Mouse (Mus musculus) lung, postnatal 0 days (tissue): ENCODE measurements around the gene Snrnp27. TPM values are rescaled to one million over a fixed set of nuclear protein-coding genes. Genes with fewer than 3 reads are reported as not detected.
A peak's percentile ranks its signal among the peaks of the same experiment; 100 is the strongest.

Experiments
- ATAC-seq: fragments of 200-750 bp; cut with Nextera tagmentation; 2 replicates; pipeline ENCODE4 v1.8.0; 2017; ENCODE audit warnings: moderate library complexity
- DNase-seq: peaks from one replicate; pipeline ENCODE4 v3.0.0-alpha.2; 2016; ENCODE audit warnings: low spot score
- H3K27ac ChIP-seq: fragments of 300-500 bp; sonication (generic); 2 replicates; pipeline ENCODE4 v1.5.1; 2014; ENCODE audit warnings: antibody characterized with exemption, mild to moderate bottlenecking, low read length, mixed read lengths
- H3K27me3 ChIP-seq: fragments of 300-500 bp; sonication (generic); replicated peaks from 2 replicates; pipeline ENCODE4 v1.6.1; 2014; ENCODE audit warnings: low read length, mixed read lengths; ENCODE audit not compliant: insufficient read depth
- H3K36me3 ChIP-seq: fragments of 300-500 bp; sonication (generic); 2 replicates; pipeline ENCODE4 v1.6.1; 2014; ENCODE audit warnings: low read length, mixed read lengths; ENCODE audit not compliant: insufficient read depth
- H3K4me1 ChIP-seq: fragments of 300-500 bp; sonication (generic); 2 replicates; pipeline ENCODE4 v1.6.1; 2014; ENCODE audit warnings: antibody characterized with exemption, low read depth, low read length, mixed read lengths; ENCODE audit not compliant: insufficient read depth
- H3K4me2 ChIP-seq: fragments of 300-500 bp; sonication (generic); replicated peaks from 2 replicates; pipeline ENCODE4 v1.6.1; 2014; ENCODE audit warnings: low read depth, mild to moderate bottlenecking, low read length, moderate library complexity, mixed read lengths
- H3K4me3 ChIP-seq: fragments of 300-500 bp; sonication (generic); 2 replicates; pipeline ENCODE4 v1.5.1; 2014; ENCODE audit warnings: low read depth, low read length
- H3K9ac ChIP-seq: fragments of 300-500 bp; sonication (generic); replicated peaks from 2 replicates; pipeline ENCODE4 v1.6.1; 2014; ENCODE audit warnings: low read depth, mild to moderate bottlenecking
- H3K9me3 ChIP-seq: fragments of 300-500 bp; sonication (generic); 2 replicates; pipeline ENCODE4 v1.6.1; 2016; ENCODE audit warnings: low read length, mixed read lengths
- CTCF ChIP-seq: IDR thresholded peaks from 2 replicates; pipeline ENCODE4 v1.5.1; 2016; ENCODE audit warnings: antibody characterized with exemption, mild to moderate bottlenecking
- EP300 ChIP-seq: IDR thresholded peaks from 2 replicates; pipeline ENCODE4 v1.6.1; 2016; ENCODE audit warnings: antibody characterized with exemption, mild to moderate bottlenecking, control low read depth
- WGBS: fragments of 180-500 bp; shearing (Covaris S2); extraction: QIAGEN DNeasy Blood & Tissue Kit; methylation state at CpG from one replicate; pipeline ENCODE4 v1.1.7; 2014; 5-methylcytosine and 5-hydroxymethylcytosine counted together
- polyA plus RNA-seq: library from polyadenylated mRNA; unstranded; fragments of >200 nt; fragmentation: Nextera tagmentation; extraction: Ambion mirVana; gene quantifications from 2 replicates; pipeline ENCODE4 v1.2.1, GENCODE M21; 2015

Gene Snrnp27
- polyA plus RNA-seq: 91.2 and 95.5 TPM in 2 replicates

- Histone ChIP-seq H3K4me3 (peak within 1 kb of the TSS; percentile 86), H3K9ac (peak within 1 kb of the TSS; percentile 88), H3K4me2 (peak within 1 kb of the TSS; percentile 76), H3K9me3 (no peaks in the 10 kb centered on the region), H3K4me1 (peaks cover 2% of the 10 kb centered on the region; the same call in 1 of the 2 replicates), H3K27me3 (no peaks in the 10 kb centered on the region), H3K27ac (peak within 1 kb of the TSS; percentile 74), H3K36me3 (peaks cover 24% of the 10 kb centered on the region; the same call in 1 of the 2 replicates)
- WGBS: 2% methylated on average over 36 of the region's 36 CpGs
- no peak for TF ChIP-seq CTCF
- peak; percentile 59 for TF ChIP-seq EP300
- peak; percentile 95 for ATAC-seq
- DNase-seq: peak; percentile 95
Measured at GRCm38 (mm10) chr6:86683872-86684654, at the start of gene Snrnp27. Gene Snrnp27 (minus strand): TSS chr6:86684522.

GRCm38 (mm10) chr6:86733183-86733876 is 49.0 kb upstream of the Snrnp27 start, which contains the start of gene Gmcl1:
Gene Gmcl1 (minus strand): TSS chr6:86733383.
- Histone ChIP-seq H3K4me2 (peak within 1 kb of the TSS; percentile 100), H3K27me3 (no peaks in the 10 kb centered on the region), H3K9ac (peak within 1 kb of the TSS; percentile 66), H3K27ac (peak within 1 kb of the TSS; percentile 68), H3K4me3 (peak within 1 kb of the TSS; percentile 90), H3K9me3 (no peaks in the 10 kb centered on the region), H3K4me1 (peaks cover 6% of the 10 kb centered on the region; the same call in 1 of the 2 replicates), H3K36me3 (no peaks in the 10 kb centered on the region)
- peak; percentile 98 for DNase-seq
- 2% methylated on average over 50 of the region's 59 CpGs for WGBS
- peak; percentile 96 for ATAC-seq
- TF ChIP-seq EP300 (no peak), CTCF (no peak)

- Histone ChIP-seq H3K9me3 (no peaks in the 10 kb centered on the region), H3K4me1 (peaks cover 6% of the 10 kb centered on the region; the same call in 1 of the 2 replicates), H3K36me3 (no peaks in the 10 kb centered on the region), H3K9ac (peak overlapping the region; percentile 55), H3K4me2 (peak overlapping the region; percentile 100), H3K27ac (peak overlapping the region; percentile 68), H3K4me3 (peak overlapping the region; percentile 90), H3K27me3 (no peaks in the 10 kb centered on the region)
- no peak for TF ChIP-seq CTCF
- no peak for TF ChIP-seq EP300
- WGBS: 2% methylated on average over 57 of the region's 62 CpGs
- ATAC-seq (peak; percentile 18), DNase-seq (peak; percentile 30)
Measured at GRCm38 (mm10) chr6:86732276-86733173, 48.2 kb upstream of the Snrnp27 start.

GRCm38 (mm10) chr6:86728711-86729110 is 44.4 kb upstream of the Snrnp27 start:
- Histone ChIP-seq H3K4me1 (no peaks in the 10 kb centered on the region), H3K4me2 (no peak overlapping the region), H3K27ac (no peak overlapping the region), H3K9ac (no peak overlapping the region), H3K4me3 (no peak overlapping the region), H3K9me3 (no peaks in the 10 kb centered on the region), H3K27me3 (no peaks in the 10 kb centered on the region), H3K36me3 (no peaks in the 10 kb centered on the region)
- DNase-seq (no peak), ATAC-seq (no peak)
- WGBS: 89% methylated on average over 5 of the region's 5 CpGs
- TF ChIP-seq CTCF: no peak
- TF ChIP-seq EP300: no peak

GRCm38 (mm10) chr6:86721977-86722376 is 37.7 kb upstream of the Snrnp27 start:
- H3K4me3 ChIP-seq: no peak overlapping the region
- H3K36me3 ChIP-seq: no peaks in the 10 kb centered on the region
- no peak for ATAC-seq
- no peak overlapping the region for H3K4me2 ChIP-seq
- no peaks in the 10 kb centered on the region for H3K9me3 ChIP-seq
- no peak for DNase-seq
- H3K27ac ChIP-seq: no peak overlapping the region
- 65% methylated on average over 3 of the region's 3 CpGs for WGBS
- TF ChIP-seq CTCF: no peak
- no peak for TF ChIP-seq EP300
- no peaks in the 10 kb centered on the region for H3K4me1 ChIP-seq
- H3K27me3 ChIP-seq: no peaks in the 10 kb centered on the region
- H3K9ac ChIP-seq: no peak overlapping the region
